Mouse (Mus musculus) liver, embryonic 14.5 days (tissue): Measurements from ENCODE around the gene Samd9l. TPM values are rescaled to one million over a fixed set of nuclear protein-coding genes. Genes with fewer than 3 reads are reported as not detected.
"Not testable (repeated sequence)": the region's sequence is repeated elsewhere in the genome, so short reads cannot be mapped to it uniquely, and the experiment has no call there.

Experiments used
- ATAC-seq: fragments of 200-750 bp; cut with Nextera tagmentation; 2 replicates; pipeline ENCODE4 v1.8.0; 2017; ENCODE audit warnings: moderate number of reproducible peaks, mild to moderate bottlenecking, moderate library complexity; ENCODE audit not compliant: insufficient read depth
- DNase-seq, 3 experiments: peaks; one replicate each; pipeline ENCODE4 v3.0.0-alpha.2; 2012 to 2013; ENCODE audit warnings: low read depth in 3 of 3, low spot score in 3 of 3
- H3K27ac ChIP-seq: fragments of 300-500 bp; sonication (generic); 2 replicates; pipeline ENCODE4 v1.5.1; 2014; ENCODE audit warnings: moderate library complexity, mild to moderate bottlenecking, control low read depth, inconsistent platforms
- H3K27me3 ChIP-seq: fragments of 300-500 bp; sonication (generic); 2 replicates; pipeline ENCODE4 v1.6.1; 2014; ENCODE audit warnings: mild to moderate bottlenecking, low read length, moderate library complexity; ENCODE audit not compliant: control insufficient read depth, insufficient read depth
- H3K36me3 ChIP-seq: fragments of 300-500 bp; sonication (generic); replicated peaks from 2 replicates; pipeline ENCODE4 v1.6.1; 2014; ENCODE audit warnings: low read depth; ENCODE audit not compliant: control insufficient read depth, insufficient read depth
- H3K4me1 ChIP-seq, 2 experiments: fragments of 200-500 bp in 1 of 2; fragments of 300-500 bp in 1 of 2; sonication (generic) in 1 of 2; replicated peaks; 2 replicates each; pipeline ENCODE4 v1.6.1; 2012 to 2014; ENCODE audit warnings: antibody characterized with exemption in 1 of 2, inconsistent platforms in 1 of 2, low read length in 1 of 2; ENCODE audit not compliant: control insufficient read depth in 2 of 2, insufficient read depth in 2 of 2
- H3K4me2 ChIP-seq: fragments of 300-500 bp; sonication (generic); 2 replicates; pipeline ENCODE4 v1.6.1; 2014; ENCODE audit warnings: low read depth, mild to moderate bottlenecking, control low read depth, moderate library complexity
- H3K4me3 ChIP-seq, 2 experiments: fragments of 200-500 bp in 1 of 2; fragments of 300-500 bp in 1 of 2; sonication (generic) in 1 of 2; 2 replicates each; pipeline ENCODE4 v1.5.1; 2012 to 2014; ENCODE audit warnings: low read depth in 2 of 2, low read length in 2 of 2, mild to moderate bottlenecking in 2 of 2, control low read depth in 1 of 2, inconsistent platforms in 1 of 2, moderate library complexity in 1 of 2; ENCODE audit not compliant: insufficient read depth in 1 of 2
- H3K9ac ChIP-seq: fragments of 300-500 bp; sonication (generic); replicated peaks from 2 replicates; pipeline ENCODE4 v1.6.1; 2014; ENCODE audit warnings: mild to moderate bottlenecking, control low read depth, moderate library complexity
- H3K9me3 ChIP-seq: fragments of 300-500 bp; sonication (generic); 2 replicates; pipeline ENCODE4 v1.6.1; 2016; ENCODE audit warnings: low read length, mixed read lengths; ENCODE audit not compliant: control insufficient read depth
- CTCF ChIP-seq: IDR thresholded peaks from 2 replicates; pipeline ENCODE4 v1.5.1; 2016; ENCODE audit warnings: antibody characterized with exemption, low read depth, control low read depth
- EP300 ChIP-seq: IDR thresholded peaks from 2 replicates; pipeline ENCODE4 v1.6.1; 2016; ENCODE audit warnings: antibody characterized with exemption, low read depth
- WGBS: fragments of 180-500 bp; shearing (Covaris S2); extraction: QIAGEN DNeasy Blood & Tissue Kit; methylation state at CpG from one replicate; pipeline ENCODE4 v1.1.7; 2014; ENCODE audit not compliant: insufficient replicate concordance; 5-methylcytosine and 5-hydroxymethylcytosine counted together
- polyA plus RNA-seq, 2 experiments: library from polyadenylated mRNA; depleted of rRNA in 1 of 2; stranded (reverse) in 1 of 2; unstranded in 1 of 2; fragments of >200 nt; fragmentation: Nextera tagmentation in 1 of 2; extraction: Ambion mirVana in 1 of 2; gene quantifications; 2 replicates each; pipeline versions ENCODE4 v1.2.1 to v1.2.3; 2012 to 2014

Samd9l gene
- polyA plus RNA-seq, 2 experiments, result 1.5 to 3.7 TPM

- H3K4me2 ChIP-seq, result no peak overlapping the region
- 50% methylated on average over 1 of the region's 1 CpGs for WGBS
- DNase-seq, result no peak
- no peaks in the 10 kb centered on the region for H3K4me1 ChIP-seq
- H3K27me3 ChIP-seq, result no peaks in the 10 kb centered on the region
- no peaks in the 10 kb centered on the region for H3K36me3 ChIP-seq
- H3K9ac ChIP-seq, result no peak overlapping the region
- H3K27ac ChIP-seq, result no peak overlapping the region
- no peaks in the 10 kb centered on the region for H3K9me3 ChIP-seq
- TF ChIP-seq CTCF (no peak), EP300 (no peak)
- no peak overlapping the region for H3K4me3 ChIP-seq
- ATAC-seq, result no peak
These were observed 9.4 kb downstream of the Samd9l start for GRCm38 (mm10) chr6:3389995-3390394.

GRCm38 (mm10) chr6:3386565-3386964 is 12.8 kb downstream of the Samd9l start:
- H3K9me3 ChIP-seq, result no peaks in the 10 kb centered on the region
- ATAC-seq (no peak), DNase-seq (no peak)
- H3K4me1 ChIP-seq, result no peaks in the 10 kb centered on the region
- H3K27me3 ChIP-seq, result no peaks in the 10 kb centered on the region
- H3K36me3 ChIP-seq, result no peaks in the 10 kb centered on the region
- WGBS, result 61% methylated on average over 6 of the region's 6 CpGs
- H3K27ac ChIP-seq, result no peak overlapping the region
- no peak overlapping the region for H3K4me2 ChIP-seq
- no peak overlapping the region for H3K4me3 ChIP-seq
- H3K9ac ChIP-seq, result no peak overlapping the region
- TF ChIP-seq CTCF (no peak), EP300 (no peak)

- not testable (repeated sequence) for H3K4me1 ChIP-seq
These were observed 14.6 kb downstream of the Samd9l start for GRCm38 (mm10) chr6:3384816-3385215.

GRCm38 (mm10) chr6:3384115-3384791 is 15.1 kb downstream of the Samd9l start:
- 11% methylated on average over 1 of the region's 4 CpGs for WGBS

More at GRCm38 (mm10) chr6:3384816-3385215, 14.6 kb downstream of the Samd9l start:
- not testable (repeated sequence) for H3K36me3 ChIP-seq, H3K9me3 ChIP-seq, H3K27me3 ChIP-seq, H3K4me3 ChIP-seq, H3K4me2 ChIP-seq, H3K9ac ChIP-seq, DNase-seq, H3K27ac ChIP-seq
- peak; percentile 28; the same call in 1 of the 2 replicates for ATAC-seq

GRCm38 (mm10) chr6:3379146-3379545 is 20.2 kb downstream of the Samd9l start:
- no peak for TF ChIP-seq EP300
- no peak for TF ChIP-seq CTCF
- 54% methylated on average over 2 of the region's 2 CpGs for WGBS
- Histone ChIP-seq H3K9me3 (no peaks in the 10 kb centered on the region), H3K4me2 (no peak overlapping the region), H3K4me3 (no peak overlapping the region), H3K27me3 (no peaks in the 10 kb centered on the region), H3K27ac (no peak overlapping the region), H3K9ac (no peak overlapping the region), H3K36me3 (no peaks in the 10 kb centered on the region), H3K4me1 (no peaks in the 10 kb centered on the region)
- DNase-seq (no peak), ATAC-seq (no peak)

More at GRCm38 (mm10) chr6:3384115-3384791, 15.1 kb downstream of the Samd9l start:
- not testable (repeated sequence) for H3K4me3 ChIP-seq, H3K4me1 ChIP-seq, H3K9me3 ChIP-seq, H3K36me3 ChIP-seq, H3K27ac ChIP-seq, DNase-seq, H3K4me2 ChIP-seq, H3K9ac ChIP-seq, H3K27me3 ChIP-seq
- peak; percentile 50 for ATAC-seq
